Mouse (Mus musculus) E14TG2a.4 (cell line): Measurements from ENCODE around the gene Inpp5f.

Experiments
- H3K27me3 ChIP-seq: 2 replicates; pipeline ENCODE4 v1.6.1; 2014; ENCODE audit warnings: low read length, control low read depth; ENCODE audit not compliant: insufficient read depth
- H3K36me3 ChIP-seq: 2 replicates; pipeline ENCODE4 v1.6.1; 2014; ENCODE audit warnings: low read length, control low read depth; ENCODE audit not compliant: insufficient read depth
- H3K4me1 ChIP-seq: replicated peaks from 2 replicates; pipeline ENCODE4 v1.6.1; 2014; ENCODE audit warnings: low read depth, low read length, control low read depth
- H3K4me3 ChIP-seq: replicated peaks from 2 replicates; pipeline ENCODE4 v1.5.1; 2014; ENCODE audit warnings: mild to moderate bottlenecking, low read length
- H3K9me3 ChIP-seq: 2 replicates; pipeline ENCODE4 v1.6.1; 2014; ENCODE audit warnings: low read length, control low read depth
- CTCF ChIP-seq: conservative IDR thresholded peaks from 2 replicates; pipeline ENCODE4 v1.5.1; 2014; ENCODE audit warnings: low read length
- NANOG ChIP-seq: IDR thresholded peaks from 2 replicates; pipeline ENCODE4 v1.6.1; 2014; ENCODE audit warnings: borderline replicate concordance, low read length, mixed read lengths
- POU5F1 ChIP-seq: IDR thresholded peaks from 2 replicates; pipeline ENCODE4 v1.6.1; 2014; ENCODE audit warnings: low read length, borderline replicate concordance

Gene Inpp5f

GRCm38 (mm10) chr7:128626601-128627000 is 15.5 kb downstream of the Inpp5f start:
- Histone ChIP-seq H3K36me3 (no peaks in the 10 kb centered on the region), H3K4me3 (no peak overlapping the region), H3K9me3 (no peaks in the 10 kb centered on the region), H3K4me1 (peaks cover 13% of the 10 kb centered on the region), H3K27me3 (no peaks in the 10 kb centered on the region)
- TF ChIP-seq NANOG (no peak), CTCF (no peak), POU5F1 (no peak)

- TF ChIP-seq POU5F1, result no peak
- no peak for TF ChIP-seq NANOG
- no peak for TF ChIP-seq CTCF
- Histone ChIP-seq H3K36me3 (no peaks in the 10 kb centered on the region), H3K4me3 (no peak overlapping the region), H3K9me3 (no peaks in the 10 kb centered on the region), H3K4me1 (peaks cover 13% of the 10 kb centered on the region), H3K27me3 (no peaks in the 10 kb centered on the region)
Measured at GRCm38 (mm10) chr7:128627251-128627650, 16.1 kb downstream of the Inpp5f start.

GRCm38 (mm10) chr7:128627723-128628122 is 16.6 kb downstream of the Inpp5f start:
- Histone ChIP-seq H3K9me3 (no peaks in the 10 kb centered on the region), H3K4me3 (no peak overlapping the region), H3K27me3 (no peaks in the 10 kb centered on the region), H3K36me3 (no peaks in the 10 kb centered on the region), H3K4me1 (peaks cover 13% of the 10 kb centered on the region)
- TF ChIP-seq POU5F1, result no peak
- no peak for TF ChIP-seq NANOG
- no peak for TF ChIP-seq CTCF

- H3K4me1 ChIP-seq, result no peaks in the 10 kb centered on the region
- no peak for TF ChIP-seq POU5F1
- H3K4me3 ChIP-seq, result no peak overlapping the region
- H3K36me3 ChIP-seq, result no peaks in the 10 kb centered on the region
- H3K27me3 ChIP-seq, result no peaks in the 10 kb centered on the region
- H3K9me3 ChIP-seq, result no peaks in the 10 kb centered on the region
Measured at GRCm38 (mm10) chr7:128633156-128633555, 22.0 kb downstream of the Inpp5f start.

- 0 out of 2 replicates have a peak, but pooled peaks cover 7% of the 10 kb centered on the region for H3K4me1 ChIP-seq
- TF ChIP-seq NANOG (no peak), CTCF (no peak), POU5F1 (no peak)
- H3K4me3 ChIP-seq, result no peak overlapping the region
- H3K36me3 ChIP-seq, result no peaks in the 10 kb centered on the region
- no peaks in the 10 kb centered on the region for H3K9me3 ChIP-seq
- H3K27me3 ChIP-seq, result no peaks in the 10 kb centered on the region
Measured at GRCm38 (mm10) chr7:128639925-128640485, 28.9 kb downstream of the Inpp5f start.

- no peak overlapping the region for H3K4me3 ChIP-seq
- H3K27me3 ChIP-seq, result no peaks in the 10 kb centered on the region
- H3K36me3 ChIP-seq, result no peaks in the 10 kb centered on the region
- H3K9me3 ChIP-seq, result no peaks in the 10 kb centered on the region
- 0 out of 2 replicates have a peak, but pooled peaks cover 7% of the 10 kb centered on the region for H3K4me1 ChIP-seq
- no peak for TF ChIP-seq POU5F1
- no peak for TF ChIP-seq CTCF
- no peak for TF ChIP-seq NANOG
Measured at GRCm38 (mm10) chr7:128641571-128641970, 30.4 kb downstream of the Inpp5f start.

- Histone ChIP-seq H3K27me3 (no peaks in the 10 kb centered on the region), H3K36me3 (no peaks in the 10 kb centered on the region), H3K9me3 (no peaks in the 10 kb centered on the region), H3K4me3 (no peak overlapping the region), H3K4me1 (0 out of 2 replicates have a peak, but pooled peaks cover 7% of the 10 kb centered on the region)
- no peak for TF ChIP-seq CTCF
- no peak for TF ChIP-seq NANOG
- no peak for TF ChIP-seq POU5F1
Measured at GRCm38 (mm10) chr7:128642386-128642785, 31.3 kb downstream of the Inpp5f start.

- H3K36me3 ChIP-seq, result no peaks in the 10 kb centered on the region
- H3K27me3 ChIP-seq, result no peaks in the 10 kb centered on the region
- no peaks in the 10 kb centered on the region for H3K9me3 ChIP-seq
- H3K4me3 ChIP-seq, result no peak overlapping the region
- no peak for TF ChIP-seq CTCF
- TF ChIP-seq POU5F1, result no peak
- TF ChIP-seq NANOG, result no peak
- H3K4me1 ChIP-seq, result no peaks in the 10 kb centered on the region
Measured at GRCm38 (mm10) chr7:128656970-128657369, 45.8 kb downstream of the Inpp5f start.

GRCm38 (mm10) chr7:128663906-128664305 is 52.8 kb downstream of the Inpp5f start:
- Histone ChIP-seq H3K9me3 (no peaks in the 10 kb centered on the region; the same call in 1 of the 2 replicates), H3K4me3 (no peak overlapping the region), H3K4me1 (peaks cover 31% of the 10 kb centered on the region), H3K27me3 (no peaks in the 10 kb centered on the region), H3K36me3 (peaks cover 4% of the 10 kb centered on the region; the same call in 1 of the 2 replicates)
- TF ChIP-seq NANOG (no peak), CTCF (no peak), POU5F1 (no peak)
